Mouse (Mus musculus) testis, postnatal 10 days (tissue): ENCODE results near the gene Wdr46.
A peak's percentile ranks its signal among the peaks of the same experiment; 100 is the strongest.
"Not testable (repeated sequence)": the region's sequence is repeated elsewhere in the genome, so short reads cannot be mapped to it uniquely, and the experiment has no call there.

Source experiments
- DNase-seq: peaks from one replicate; pipeline ENCODE4 v3.0.0; 2021; ENCODE audit warnings: low spot score

Wdr46 gene

GRCm38 (mm10) chr17:33940206-33940805 is at the start of gene Wdr46, which contains the start of gene Pfdn6:
Gene Wdr46 (plus strand): TSS chr17:33940660.
Gene Pfdn6 (minus strand): TSS chr17:33940343.
- peak; percentile 92 for DNase-seq

GRCm38 (mm10) chr17:33891357-33891756 is 49.1 kb upstream of the Wdr46 start:
- DNase-seq, result no peak

- not testable (repeated sequence) for DNase-seq
Observed at GRCm38 (mm10) chr17:33891892-33892291, 48.6 kb upstream of the Wdr46 start.

- DNase-seq, result no peak
Observed at GRCm38 (mm10) chr17:33892429-33892828, 48.0 kb upstream of the Wdr46 start.

- DNase-seq, result not testable (repeated sequence)
Observed at GRCm38 (mm10) chr17:33893011-33893410, 47.4 kb upstream of the Wdr46 start.

GRCm38 (mm10) chr17:33897114-33897794 is 43.2 kb upstream of the Wdr46 start:
- peak; percentile 68 for DNase-seq

GRCm38 (mm10) chr17:33898193-33898592 is 42.3 kb upstream of the Wdr46 start:
- DNase-seq, result not testable (repeated sequence)

- no peak for DNase-seq
Observed at GRCm38 (mm10) chr17:33899642-33900041, 40.8 kb upstream of the Wdr46 start.

GRCm38 (mm10) chr17:33900281-33900988 is 40.0 kb upstream of the Wdr46 start:
- DNase-seq, result no peak

- no peak for DNase-seq
Observed at GRCm38 (mm10) chr17:33900989-33901314, 39.5 kb upstream of the Wdr46 start.

- DNase-seq, result no peak
Observed at GRCm38 (mm10) chr17:33901653-33902052, 38.8 kb upstream of the Wdr46 start.

GRCm38 (mm10) chr17:33902079-33902478 is 38.4 kb upstream of the Wdr46 start:
- no peak for DNase-seq

GRCm38 (mm10) chr17:33902491-33902890 is 38.0 kb upstream of the Wdr46 start:
- no peak for DNase-seq

GRCm38 (mm10) chr17:33903911-33904651 is 36.4 kb upstream of the Wdr46 start:
- not testable (repeated sequence) for DNase-seq

- DNase-seq, result not testable (repeated sequence)
Observed at GRCm38 (mm10) chr17:33904835-33905234, 35.6 kb upstream of the Wdr46 start, which contains the start of gene Platr17. Gene Platr17 (plus strand): TSS chr17:33905135.

- peak; percentile 82 for DNase-seq
Observed at GRCm38 (mm10) chr17:33908331-33909076, 32.0 kb upstream of the Wdr46 start.

GRCm38 (mm10) chr17:33909077-33909868 is 31.2 kb upstream of the Wdr46 start, which contains the start of gene Daxx:
Gene Daxx (plus strand): TSS chr17:33909414.
- DNase-seq, result peak; percentile 99

GRCm38 (mm10) chr17:33909869-33910250 is 30.6 kb upstream of the Wdr46 start:
- no peak for DNase-seq

GRCm38 (mm10) chr17:33910346-33911051 is 30.0 kb upstream of the Wdr46 start:
- DNase-seq, result no peak
